24 mouse cellular contexts compared by ENCODE assay signal in genomic region chr19:55554703-55555102, GRCm38 (mm10).
DNase-seq lines count a peak whose midpoint lies in the region; ATAC-seq and TF ChIP-seq lines count a peak whose summit lies in the region.
"Had no signal": no experiment of that assay in that cellular context is flagged by ENCODE, and none has a peak within 500 bp of the region (broad histone marks: within the 10 kb centered on the region; RNA-seq: fewer than 3 reads in every experiment).

No protein-coding gene starts in this region.

- TF ChIP-seq EP300 in stomach, postnatal 0 days (optimal IDR thresholded peaks at IDR 0.05) = no peak

- peaks cover 49% of the 10 kb centered on the region for H3K4me1 ChIP-seq in heart, embryonic 12.5 days (replicated peaks)
- H3K4me1 ChIP-seq in liver, embryonic 12.5 days = peaks cover 58% of the 10 kb centered on the region
- no peaks in the 10 kb centered on the region for H3K4me1 ChIP-seq in stomach, postnatal 0 days (replicated peaks; ENCODE audit: control insufficient read depth, insufficient read depth)

- DNase-seq in heart, adult 11 months = peak; percentile 76
- peak; percentile 49 for DNase-seq in ZHBTc4 (ENCODE audit: low read depth, low spot score)
- peak; percentile 62 for DNase-seq in stomach, postnatal 0 days (ENCODE audit: low spot score)
- no peak for DNase-seq in spleen, postnatal 4 days (ENCODE audit: low spot score in 2 of 2)
- DNase-seq in cerebellum, postnatal 14 days = no peak
- DNase-seq: adrenal gland, postnatal 10 days; adrenal gland, postnatal 36 days; cerebellum, adult 18-20 months; cerebellum, adult 9-10 months; cerebellum, postnatal 25 days; gastrocnemius, adult 2 months; gastrocnemius, postnatal 14 days; heart, adult 18-20 months; heart, postnatal 14 days; heart, postnatal 4 days had no signal

- H3K9ac ChIP-seq in heart, embryonic 12.5 days = no peak overlapping the region
- H3K9ac ChIP-seq in liver, embryonic 12.5 days = no peak overlapping the region
- no peak overlapping the region for H3K9ac ChIP-seq in stomach, postnatal 0 days (ENCODE audit: low read length)
- H3K9ac ChIP-seq: forebrain, embryonic 15.5 days; heart, embryonic 13.5 days; hindbrain, embryonic 14.5 days had no signal

- no peak overlapping the region for H3K27ac ChIP-seq in heart, embryonic 12.5 days (ENCODE audit: poor library complexity, severe bottlenecking)
- H3K27ac ChIP-seq in liver, embryonic 12.5 days = no peak overlapping the region
- no peak overlapping the region for H3K27ac ChIP-seq in stomach, postnatal 0 days (replicated peaks)
- H3K27ac ChIP-seq: forebrain, embryonic 15.5 days; gastrocnemius, adult 2 months; heart, embryonic 13.5 days; hindbrain, embryonic 14.5 days; hindbrain, postnatal 0 days had no signal

- H3K36me3 ChIP-seq in heart, embryonic 12.5 days = no peaks in the 10 kb centered on the region
- H3K36me3 ChIP-seq in liver, embryonic 12.5 days = no peaks in the 10 kb centered on the region
- H3K36me3 ChIP-seq in stomach, postnatal 0 days (ENCODE audit: control insufficient read depth, insufficient read depth, low read length) = no peaks in the 10 kb centered on the region
- H3K36me3 ChIP-seq: forebrain, embryonic 15.5 days; heart, embryonic 13.5 days had no signal

- no peak for TF ChIP-seq CTCF in stomach, postnatal 0 days (IDR thresholded peaks at IDR 0.05; ENCODE audit: low read depth)

- H3K27me3 ChIP-seq in heart, embryonic 12.5 days (replicated peaks) = 0 out of 2 replicates have a peak, but pooled peaks cover 6% of the 10 kb centered on the region
- no peaks in the 10 kb centered on the region for H3K27me3 ChIP-seq in liver, embryonic 12.5 days (replicated peaks)
- H3K27me3 ChIP-seq in stomach, postnatal 0 days (ENCODE audit: control insufficient read depth, insufficient read depth, low read length) = no peaks in the 10 kb centered on the region

- H3K4me3 ChIP-seq in heart, embryonic 12.5 days = no peak overlapping the region
- no peak overlapping the region for H3K4me3 ChIP-seq in liver, embryonic 12.5 days
- H3K4me3 ChIP-seq in stomach, postnatal 0 days (ENCODE audit: low read depth, low read length) = no peak overlapping the region
- H3K4me3 ChIP-seq: forebrain, embryonic 15.5 days; gastrocnemius, adult 2 months; heart, embryonic 13.5 days had no signal

- H3K4me2 ChIP-seq in heart, embryonic 12.5 days = no peak overlapping the region
- H3K4me2 ChIP-seq in liver, embryonic 12.5 days = peak overlapping the region; percentile 25
- H3K4me2 ChIP-seq in stomach, postnatal 0 days (replicated peaks; ENCODE audit: low read depth) = no peak overlapping the region
- H3K4me2 ChIP-seq: forebrain, embryonic 15.5 days; hindbrain, embryonic 14.5 days had no signal

- WGBS in heart, embryonic 12.5 days = 81% methylated on average over 9 of the region's 9 CpGs
- 62% methylated on average over 9 of the region's 9 CpGs for WGBS in liver, embryonic 12.5 days (ENCODE audit: insufficient replicate concordance)
- WGBS in stomach, postnatal 0 days = 73% methylated on average over 9 of the region's 9 CpGs

- no peak for ATAC-seq in heart, embryonic 12.5 days (ENCODE audit: insufficient number of reproducible peaks, low FRiP score)
- ATAC-seq in liver, embryonic 12.5 days = peak; percentile 65
- no peak for ATAC-seq in stomach, postnatal 0 days (ENCODE audit: low FRiP score, low TSS enrichment)
- ATAC-seq: CD4-positive, CD25-positive, alpha-beta regulatory T cell, adult 4 months; forebrain, embryonic 15.5 days; hindbrain, postnatal 0 days; inflammation-experienced regulatory T-cells, adult 6 months; intestine, embryonic 16.5 days had no signal

- H3K9me3 ChIP-seq in heart, embryonic 12.5 days (replicated peaks) = no peaks in the 10 kb centered on the region
- no peaks in the 10 kb centered on the region for H3K9me3 ChIP-seq in liver, embryonic 12.5 days (replicated peaks)
- no peaks in the 10 kb centered on the region for H3K9me3 ChIP-seq in stomach, postnatal 0 days (ENCODE audit: control insufficient read depth, low read length)
- H3K9me3 ChIP-seq: forebrain, embryonic 15.5 days; heart, embryonic 13.5 days had no signal

Comparison
In these comparisons a context has a peak if more than half of its experiments do, and no peak if none do; other contexts are left out.
1. DNase-seq: peak in heart, adult 11 months (single experiment), ZHBTc4 (single experiment) and stomach, postnatal 0 days (single experiment); none in spleen, postnatal 4 days (0 of 2) and cerebellum, postnatal 14 days (0 of 2).